Mouse (Mus musculus): ENCODE results near the gene Kcnk13. TPM values are rescaled to one million over a fixed set of nuclear protein-coding genes. Genes with fewer than 3 reads are reported as not detected.

Kcnk13 gene
- polyA plus RNA-seq, 1 experiment from 2014 or later: 14.2 TPM

DNA sequence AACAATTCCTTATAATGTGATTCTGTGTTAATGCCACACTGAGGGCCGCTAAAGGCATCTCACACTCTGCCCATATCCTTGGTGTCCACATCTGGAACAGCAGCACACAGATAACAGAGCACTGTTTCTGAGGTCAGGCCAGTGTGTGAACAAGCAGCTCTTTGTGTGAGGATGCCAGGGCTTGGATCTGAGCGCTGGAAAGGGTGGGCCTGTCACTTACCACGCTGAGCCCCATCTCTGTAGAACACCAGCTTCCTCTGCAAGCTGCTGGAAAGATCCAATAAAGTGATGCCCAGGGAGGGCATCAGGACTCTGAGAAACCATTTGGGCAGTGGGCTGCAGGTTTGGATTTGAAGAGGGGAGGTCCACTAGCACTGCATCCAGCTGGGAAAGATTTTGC is 100.8 kb downstream of the Kcnk13 start:
- WGBS (ENCODE audit: missing documents): 92% methylated on average over 3 of the region's 3 CpGs
- Histone ChIP-seq H3K4me3 (ENCODE audit: inconsistent target) (no peak overlapping the region), H3K79me2 (ENCODE audit: inconsistent target) (peaks cover 59% of the 10 kb centered on the region; the same call in 1 of the 2 replicates), H3K36me3 (ENCODE audit: inconsistent target) (peaks cover 25% of the 10 kb centered on the region), H3K27ac (no peak overlapping the region)

DNA sequence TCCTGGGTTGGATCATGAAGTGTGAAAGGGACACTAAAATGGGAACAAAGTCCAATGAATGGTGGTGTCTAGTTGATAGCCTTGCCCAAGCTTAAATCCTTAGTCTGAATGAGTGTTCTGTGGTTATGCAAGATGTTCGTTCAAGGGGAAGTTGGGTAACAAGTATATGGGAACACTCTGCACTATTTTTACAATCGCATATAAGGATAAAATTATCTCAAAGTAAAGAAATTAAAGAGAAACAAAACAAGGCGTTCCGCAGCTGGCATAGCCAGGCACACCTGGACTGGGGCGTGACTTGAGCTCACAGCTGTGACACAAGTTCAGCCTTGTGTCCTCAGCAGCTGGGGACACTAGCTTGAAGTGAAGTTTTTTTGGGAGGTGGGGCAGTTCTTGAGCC is 103.2 kb downstream of the Kcnk13 start:
- Histone ChIP-seq H3K27ac (peak overlapping the region; percentile 84), H3K4me3 (ENCODE audit: inconsistent target) (peak overlapping the region; percentile 12)
- 0% methylated on average over 5 of the region's 5 CpGs for WGBS (ENCODE audit: missing documents)

DNA sequence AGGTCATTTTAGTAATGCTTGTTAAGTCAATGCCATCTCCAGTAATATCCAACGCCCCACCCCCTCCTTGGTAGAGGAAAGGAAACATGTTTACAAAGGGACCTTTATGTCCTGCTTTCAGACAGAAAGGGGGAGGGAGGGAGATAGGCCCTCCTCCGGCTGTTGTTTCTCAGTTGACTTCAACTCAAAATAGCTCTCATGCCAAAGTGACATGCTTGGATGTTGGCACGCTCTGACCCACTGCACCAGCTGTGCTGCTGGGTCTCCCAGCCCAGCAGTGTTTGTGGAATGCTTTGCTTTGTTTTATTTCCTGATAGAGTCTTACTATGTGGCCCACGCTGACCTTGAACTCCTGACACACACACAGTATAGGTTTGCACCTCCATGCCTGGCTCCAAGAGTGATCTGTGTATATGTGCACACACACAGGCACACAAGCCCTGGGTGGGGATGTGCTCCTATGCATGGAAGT is 108.9 kb downstream of the Kcnk13 start:
- Histone ChIP-seq H3K79me2 (ENCODE audit: inconsistent target) (no peaks in the 10 kb centered on the region), H3K4me3 (ENCODE audit: inconsistent target) (no peak overlapping the region), H3K36me3 (ENCODE audit: inconsistent target) (no peaks in the 10 kb centered on the region), H3K27ac (no peak overlapping the region)
- 79% methylated on average over 4 of the region's 4 CpGs for WGBS (ENCODE audit: missing documents)

More for the DNA sequence above, 103.2 kb downstream of the Kcnk13 start:
- Histone ChIP-seq H3K36me3 (ENCODE audit: inconsistent target) (peaks cover 9% of the 10 kb centered on the region; the same call in 1 of the 2 replicates), H3K79me2 (ENCODE audit: inconsistent target) (peaks cover 36% of the 10 kb centered on the region; the same call in 1 of the 2 replicates)

DNA sequence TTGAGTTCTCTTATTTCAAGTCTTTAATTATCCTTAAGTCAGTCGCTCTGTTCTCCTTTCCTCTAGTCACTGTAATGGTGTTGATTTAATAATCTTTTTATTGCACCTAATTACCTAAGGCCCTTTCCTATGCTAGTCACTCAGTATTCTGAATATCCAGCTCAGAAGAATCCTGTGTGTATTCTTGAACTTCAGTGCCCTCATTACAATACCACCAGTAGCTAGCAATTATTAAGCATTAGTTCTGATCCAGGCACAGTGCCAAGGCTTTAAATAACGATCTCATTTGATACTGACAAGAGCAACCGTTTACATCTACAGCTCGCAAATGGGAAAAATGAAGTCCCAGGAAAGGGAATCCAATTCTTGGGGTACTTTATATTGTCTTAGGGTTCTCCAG is 111.4 kb downstream of the Kcnk13 start:
- Histone ChIP-seq H3K36me3 (ENCODE audit: inconsistent target) (no peaks in the 10 kb centered on the region), H3K27ac (no peak overlapping the region), H3K4me3 (ENCODE audit: inconsistent target) (no peak overlapping the region), H3K79me2 (ENCODE audit: inconsistent target) (no peaks in the 10 kb centered on the region)
- 90% methylated on average over 4 of the region's 4 CpGs for WGBS (ENCODE audit: missing documents)

- 81% methylated on average over 8 of the region's 8 CpGs for WGBS (ENCODE audit: missing documents)
- H3K27ac ChIP-seq: no peak overlapping the region
- H3K79me2 ChIP-seq (ENCODE audit: inconsistent target): no peaks in the 10 kb centered on the region
- no peaks in the 10 kb centered on the region for H3K36me3 ChIP-seq (ENCODE audit: inconsistent target)
- H3K4me3 ChIP-seq (ENCODE audit: inconsistent target): no peak overlapping the region
These were observed 115.5 kb downstream of the Kcnk13 start for GRCm38 (mm10) chr12:100079636-100080286.

DNA sequence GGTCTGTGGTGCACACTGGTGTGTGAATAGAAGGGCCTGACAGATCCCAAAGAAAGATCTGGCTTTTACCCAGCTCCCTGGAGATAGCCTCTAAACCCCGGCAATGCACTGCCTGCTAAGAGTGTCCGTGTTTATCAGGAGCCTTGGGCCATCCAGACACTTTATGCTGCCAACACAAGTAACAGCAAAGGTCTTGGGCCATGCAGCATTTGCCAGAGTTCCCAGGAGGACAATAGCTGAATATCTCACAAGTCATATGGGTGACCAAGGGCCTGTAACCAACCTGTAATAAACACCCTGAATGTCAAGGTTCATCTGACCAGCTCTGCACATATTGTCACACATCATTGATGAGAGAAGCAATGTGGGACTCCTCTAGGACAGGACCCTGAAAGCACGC is 123.7 kb downstream of the Kcnk13 start:
- Histone ChIP-seq H3K4me3 (ENCODE audit: inconsistent target) (no peak overlapping the region), H3K36me3 (ENCODE audit: inconsistent target) (no peaks in the 10 kb centered on the region), H3K79me2 (ENCODE audit: inconsistent target) (no peaks in the 10 kb centered on the region), H3K27ac (no peak overlapping the region)
- 100% methylated on average over 3 of the region's 3 CpGs for WGBS (ENCODE audit: missing documents)

- WGBS (ENCODE audit: missing documents): 34% methylated on average over 5 of the region's 5 CpGs
- H3K36me3 ChIP-seq (ENCODE audit: inconsistent target): no peaks in the 10 kb centered on the region
- no peaks in the 10 kb centered on the region for H3K79me2 ChIP-seq (ENCODE audit: inconsistent target)
- H3K4me3 ChIP-seq (ENCODE audit: inconsistent target): no peak overlapping the region
- peak overlapping the region; percentile 75 for H3K27ac ChIP-seq
These were observed 125.0 kb downstream of the Kcnk13 start for GRCm38 (mm10) chr12:100089265-100089664.

- Histone ChIP-seq H3K4me3 (ENCODE audit: inconsistent target) (no peak overlapping the region), H3K79me2 (ENCODE audit: inconsistent target) (no peaks in the 10 kb centered on the region), H3K27ac (no peak overlapping the region), H3K36me3 (ENCODE audit: inconsistent target) (no peaks in the 10 kb centered on the region)
- 92% methylated on average over 4 of the region's 4 CpGs for WGBS (ENCODE audit: missing documents)
These were observed 126.5 kb downstream of the Kcnk13 start for GRCm38 (mm10) chr12:100090750-100091149.

DNA sequence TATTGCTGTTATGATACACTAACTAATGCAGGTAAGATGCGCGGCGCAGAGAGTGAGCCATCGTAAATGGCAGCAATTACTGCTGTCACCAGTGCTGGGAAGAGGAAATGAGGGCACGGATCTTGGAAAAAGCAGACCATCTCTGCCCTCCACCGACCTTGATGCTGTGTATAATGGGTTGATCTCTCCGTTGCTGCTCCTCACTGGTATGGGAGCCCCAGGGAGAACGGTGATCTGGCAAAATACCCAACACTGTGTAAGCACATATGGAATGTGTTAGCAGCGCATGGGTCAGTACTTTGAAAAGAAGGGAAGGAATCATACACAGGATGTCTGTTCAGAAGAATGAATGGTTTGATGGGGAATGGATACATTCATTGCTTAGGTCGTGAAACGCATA is 128.7 kb downstream of the Kcnk13 start:
- no peaks in the 10 kb centered on the region for H3K36me3 ChIP-seq (ENCODE audit: inconsistent target)
- H3K79me2 ChIP-seq (ENCODE audit: inconsistent target): no peaks in the 10 kb centered on the region
- H3K4me3 ChIP-seq (ENCODE audit: inconsistent target): no peak overlapping the region
- WGBS (ENCODE audit: missing documents): 93% methylated on average over 9 of the region's 11 CpGs
- no peak overlapping the region for H3K27ac ChIP-seq

GRCm38 (mm10) chr12:100099971-100100706 is 135.8 kb downstream of the Kcnk13 start:
- H3K79me2 ChIP-seq (ENCODE audit: inconsistent target): no peaks in the 10 kb centered on the region
- 95% methylated on average over 3 of the region's 3 CpGs for WGBS (ENCODE audit: missing documents)
- no peak overlapping the region for H3K27ac ChIP-seq
- H3K4me3 ChIP-seq (ENCODE audit: inconsistent target): no peak overlapping the region
- no peaks in the 10 kb centered on the region for H3K36me3 ChIP-seq (ENCODE audit: inconsistent target)

DNA sequence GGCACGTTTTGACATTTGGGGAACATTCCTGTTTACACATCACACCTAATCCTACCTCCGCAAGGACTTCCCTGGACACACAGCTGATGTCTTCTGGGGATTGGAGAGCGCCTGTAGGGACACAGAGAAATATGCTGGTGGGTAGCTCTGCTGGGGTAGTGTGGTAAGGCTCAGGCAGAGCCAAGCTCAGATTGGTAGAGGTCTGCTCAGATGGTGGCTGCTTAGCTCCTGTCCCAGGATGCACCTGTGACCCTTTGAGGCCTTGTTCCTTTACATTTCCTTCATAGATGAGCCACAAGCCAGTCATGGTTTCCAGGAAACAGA is 136.4 kb downstream of the Kcnk13 start:
- Histone ChIP-seq H3K27ac (no peak overlapping the region), H3K4me3 (ENCODE audit: inconsistent target) (no peak overlapping the region), H3K36me3 (ENCODE audit: inconsistent target) (no peaks in the 10 kb centered on the region), H3K79me2 (ENCODE audit: inconsistent target) (no peaks in the 10 kb centered on the region)
- 84% methylated on average over 3 of the region's 3 CpGs for WGBS (ENCODE audit: missing documents)

GRCm38 (mm10) chr12:100101651-100102050 is 137.4 kb downstream of the Kcnk13 start:
- 90% methylated on average over 3 of the region's 3 CpGs for WGBS (ENCODE audit: missing documents)
- Histone ChIP-seq H3K27ac (no peak overlapping the region), H3K4me3 (ENCODE audit: inconsistent target) (no peak overlapping the region), H3K36me3 (ENCODE audit: inconsistent target) (no peaks in the 10 kb centered on the region), H3K79me2 (ENCODE audit: inconsistent target) (no peaks in the 10 kb centered on the region)

DNA sequence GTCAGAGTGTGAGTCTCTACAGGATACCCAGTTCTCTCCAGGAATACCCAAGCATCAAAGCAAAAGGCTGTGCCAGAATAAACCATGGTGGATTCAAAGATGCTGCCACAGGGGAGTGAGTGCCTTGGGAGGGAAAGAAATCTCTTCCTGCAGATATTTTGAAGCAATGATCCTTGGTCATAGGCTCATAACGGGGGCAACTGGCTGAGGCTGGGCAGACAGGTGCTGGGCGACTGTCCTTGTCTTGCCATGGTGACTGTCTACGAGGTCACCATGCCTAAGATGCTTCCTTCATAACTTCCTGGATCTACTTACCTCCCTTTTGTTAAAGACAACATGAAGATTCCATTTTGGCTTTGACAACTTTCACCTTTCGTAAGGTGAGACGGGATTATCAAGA is 140.2 kb downstream of the Kcnk13 start:
- H3K4me3 ChIP-seq (ENCODE audit: inconsistent target): no peak overlapping the region
- H3K79me2 ChIP-seq (ENCODE audit: inconsistent target): no peaks in the 10 kb centered on the region
- WGBS (ENCODE audit: missing documents): 95% methylated on average over 5 of the region's 5 CpGs
- H3K27ac ChIP-seq: no peak overlapping the region
- no peaks in the 10 kb centered on the region for H3K36me3 ChIP-seq (ENCODE audit: inconsistent target)

DNA sequence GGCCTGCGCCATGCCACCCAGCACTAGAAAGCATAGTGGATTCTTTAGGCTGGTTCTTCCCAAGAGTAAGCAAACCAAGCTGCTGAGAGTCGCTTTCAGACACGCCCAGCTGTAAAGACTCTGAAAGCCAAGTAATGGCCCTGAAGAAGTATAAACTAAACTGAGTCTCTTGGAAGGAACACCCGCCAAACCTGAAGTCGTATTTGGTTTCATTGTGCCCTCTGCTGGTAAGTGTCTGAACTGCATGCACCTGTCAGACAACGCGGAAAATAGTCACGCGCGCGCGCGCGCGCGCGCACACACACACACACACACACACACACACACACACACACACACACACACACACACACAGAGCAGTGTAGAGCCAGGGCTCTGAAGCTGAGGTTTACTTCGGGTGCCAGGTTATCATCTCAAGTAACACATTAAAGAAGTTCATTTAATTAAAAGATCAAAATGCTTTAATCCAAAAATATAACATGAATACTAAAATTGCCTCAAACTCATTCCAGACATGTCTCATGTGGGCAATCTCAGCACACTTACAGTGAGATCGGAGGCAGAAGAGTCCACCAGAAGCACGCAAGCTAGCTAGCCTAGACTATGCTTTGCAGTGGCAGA is 142.1 kb downstream of the Kcnk13 start:
- 0 out of 2 replicates have a peak overlapping the region, but pooled peaks have one; percentile 17 for H3K27ac ChIP-seq
- H3K4me3 ChIP-seq (ENCODE audit: inconsistent target): no peak overlapping the region
- 25% methylated on average over 10 of the region's 20 CpGs for WGBS (ENCODE audit: missing documents)

GRCm38 (mm10) chr12:100107436-100107835 is 143.1 kb downstream of the Kcnk13 start:
- peak overlapping the region; percentile 17; the same call in 1 of the 2 replicates for H3K27ac ChIP-seq
- 49% methylated on average over 3 of the region's 4 CpGs for WGBS (ENCODE audit: missing documents)
- peaks cover 24% of the 10 kb centered on the region for H3K79me2 ChIP-seq (ENCODE audit: inconsistent target)
- 0 out of 2 replicates have a peak, but pooled peaks cover 7% of the 10 kb centered on the region for H3K36me3 ChIP-seq (ENCODE audit: inconsistent target)
- H3K4me3 ChIP-seq (ENCODE audit: inconsistent target): no peak overlapping the region

More for the DNA sequence above, 142.1 kb downstream of the Kcnk13 start:
- Histone ChIP-seq H3K79me2 (ENCODE audit: inconsistent target) (peaks cover 14% of the 10 kb centered on the region), H3K36me3 (ENCODE audit: inconsistent target) (no peaks in the 10 kb centered on the region)

Data from macrophage (primary cell).